ENCODE assay signal across 22 mouse cellular contexts in the genomic region with DNA sequence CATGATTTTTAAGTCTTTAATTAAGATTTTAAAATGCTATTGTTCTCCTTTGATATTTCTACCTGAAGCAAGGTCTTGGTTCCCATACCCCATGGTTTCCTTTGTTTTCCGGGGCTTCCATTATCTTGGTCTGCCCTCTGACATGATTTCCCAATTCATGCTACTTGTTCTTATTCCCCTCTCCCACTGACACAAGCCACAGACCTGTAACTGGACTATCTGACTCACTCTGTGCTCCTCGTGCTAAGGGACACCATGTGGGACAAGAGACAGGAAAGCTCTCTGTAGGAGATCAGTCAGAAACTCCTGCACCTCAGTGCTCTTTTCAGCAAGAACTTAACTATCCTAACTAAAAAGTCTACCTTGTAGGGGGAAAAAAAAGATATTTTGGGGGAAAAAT. TPM values are rescaled to one million over a fixed set of nuclear protein-coding genes. Genes with fewer than 3 reads are reported as not detected.
DNase-seq lines count a peak whose midpoint lies in the region; ATAC-seq and TF ChIP-seq lines count a peak whose summit lies in the region.
"Had no signal": no experiment of that assay in that cellular context is flagged by ENCODE, and none has a peak within 500 bp of the region (broad histone marks: within the 10 kb centered on the region; RNA-seq: fewer than 3 reads in every experiment).

No protein-coding gene starts in this region.

- TF ChIP-seq CTCF in C2C12 (IDR thresholded peaks at IDR 0.05; ENCODE audit: control insufficient read depth, insufficient read depth, insufficient read length), result no peak

- no peaks in the 10 kb centered on the region for H3K36me3 ChIP-seq in kidney, embryonic 16.5 days (ENCODE audit: insufficient read depth, low read length)
- H3K36me3 ChIP-seq in C2C12 (ENCODE audit: control insufficient read depth, insufficient read depth) (no peaks in the 10 kb centered on the region), myocyte (ENCODE audit: control insufficient read depth, insufficient read depth) (no peaks in the 10 kb centered on the region)
- H3K36me3 ChIP-seq: embryonic facial prominence, embryonic 13.5 days; forebrain, embryonic 10.5 days; G1E; heart, embryonic 12.5 days; hindbrain, embryonic 12.5 days had no signal

- no peak for TF ChIP-seq POLR2A in myocyte (IDR thresholded peaks at IDR 0.05; ENCODE audit: insufficient read length, low read depth)

- peaks cover 31% of the 10 kb centered on the region for H3K4me1 ChIP-seq in kidney, embryonic 16.5 days (ENCODE audit: insufficient read depth, low read length)

- ATAC-seq in kidney, embryonic 16.5 days (ENCODE audit: low FRiP score, low TSS enrichment), result no peak
- ATAC-seq: CD4-positive, CD25-positive, alpha-beta regulatory T cell, adult 4 months; forebrain, embryonic 14.5 days; inflammation-experienced regulatory T-cells, adult 6 months; intestine, postnatal 0 days had no signal

- 68% methylated on average over 2 of the region's 2 CpGs for WGBS in kidney, embryonic 16.5 days

- H3K27ac ChIP-seq in kidney, embryonic 16.5 days (ENCODE audit: low read length), result peak overlapping the region; percentile 60; the same call in 1 of the 2 replicates
- H3K27ac ChIP-seq: embryonic facial prominence, embryonic 13.5 days; forebrain, embryonic 10.5 days; heart, adult 2 months; hindbrain, embryonic 12.5 days had no signal

- peaks cover 2% of the 10 kb centered on the region; the same call in 1 of the 2 replicates for H3K9me3 ChIP-seq in kidney, embryonic 16.5 days (ENCODE audit: low read length)
- H3K9me3 ChIP-seq: embryonic facial prominence, embryonic 13.5 days; forebrain, embryonic 10.5 days; G1E; heart, embryonic 12.5 days had no signal

- H3K4me2 ChIP-seq in kidney, embryonic 16.5 days (replicated peaks; ENCODE audit: low read depth, low read length), result no peak overlapping the region
- peak overlapping the region; percentile 92 for H3K4me2 ChIP-seq in myocyte (ENCODE audit: low read depth)
- H3K4me2 ChIP-seq: embryonic facial prominence, embryonic 13.5 days; heart, embryonic 12.5 days; hindbrain, embryonic 12.5 days had no signal

- no peaks in the 10 kb centered on the region for H3K79me2 ChIP-seq in C2C12 (ENCODE audit: control insufficient read depth, insufficient read depth)
- H3K79me2 ChIP-seq in myocyte (ENCODE audit: control insufficient read depth, insufficient read depth), result no peaks in the 10 kb centered on the region

- H3K27me3 ChIP-seq in kidney, embryonic 16.5 days (ENCODE audit: insufficient read depth, low read length), result no peaks in the 10 kb centered on the region
- H3K27me3 ChIP-seq in C2C12 (ENCODE audit: control insufficient read depth, insufficient read depth, insufficient read length) (no peaks in the 10 kb centered on the region), myocyte (ENCODE audit: control insufficient read depth, insufficient read depth, insufficient read length) (no peaks in the 10 kb centered on the region)
- H3K27me3 ChIP-seq: embryonic facial prominence, embryonic 13.5 days; heart, embryonic 12.5 days; hindbrain, embryonic 12.5 days had no signal

- no peak overlapping the region for H3ac ChIP-seq in C2C12 (ENCODE audit: control insufficient read depth, insufficient read length, low read depth)
- no peak overlapping the region for H3ac ChIP-seq in myocyte (ENCODE audit: control insufficient read depth, insufficient read length)

- H3K4me3 ChIP-seq in kidney, embryonic 16.5 days (ENCODE audit: low read length), result no peak overlapping the region
- H3K4me3 ChIP-seq in C2C12 (ENCODE audit: insufficient read depth, poor library complexity, severe bottlenecking) (no peak overlapping the region), myocyte (no peak overlapping the region)
- H3K4me3 ChIP-seq: embryonic facial prominence, embryonic 13.5 days; forebrain, embryonic 10.5 days; heart, adult 2 months; heart, embryonic 12.5 days; hindbrain, embryonic 12.5 days had no signal

- no peak for DNase-seq in kidney, postnatal 36 days
- peak; percentile 67 for DNase-seq in 3T3-L1 (ENCODE audit: low read depth, low spot score)
- DNase-seq in urinary bladder, postnatal 10 days (ENCODE audit: low spot score), result no peak
- no peak for DNase-seq in thymus, postnatal 14 days
- DNase-seq: cerebellum, adult 11-12 months; cerebellum, adult 9-11 months; cerebellum, postnatal 36 days; gastrocnemius, postnatal 36 days; heart, adult 2 months; heart, postnatal 36 days had no signal

- H3K9ac ChIP-seq in kidney, embryonic 16.5 days (replicated peaks; ENCODE audit: low read length), result no peak overlapping the region
- H3K9ac ChIP-seq: embryonic facial prominence, embryonic 13.5 days; heart, embryonic 12.5 days; hindbrain, embryonic 12.5 days had no signal

- no peaks in the 10 kb centered on the region for H3K79me3 ChIP-seq in C2C12 (ENCODE audit: low read depth)

TF ChIP-seq in C2C12, 6 proteins besides CTCF, POLR2A, EP300 and RAD21:
- TF ChIP-seq MYOD1 (IDR thresholded peaks at IDR 0.05; ENCODE audit: control insufficient read depth, insufficient read length, low read depth) (no peak), MYOG (IDR thresholded peaks at IDR 0.05; ENCODE audit: control insufficient read depth, extremely low read depth, insufficient read length) (no peak), MAX (IDR thresholded peaks at IDR 0.05) (peak; percentile 95), CEBPB (IDR thresholded peaks at IDR 0.05; ENCODE audit: low read depth) (peak; percentile 84), USF1 (IDR thresholded peaks at IDR 0.05; ENCODE audit: low read depth) (no peak), FOSL1 (IDR thresholded peaks at IDR 0.05; ENCODE audit: insufficient read depth, low read length, poor library complexity, severe bottlenecking) (no peak)
TF ChIP-seq in C2C12: peak in this region for 2.

TF ChIP-seq in myocyte, 11 proteins besides CTCF, POLR2A, EP300 and RAD21:
- no peak for TF ChIP-seq USF1 (IDR thresholded peaks at IDR 0.05; ENCODE audit: low read depth)
- TF ChIP-seq REST (IDR thresholded peaks at IDR 0.05; ENCODE audit: insufficient read depth, insufficient read length), result no peak
- TF ChIP-seq TCF12 (IDR thresholded peaks at IDR 0.05; ENCODE audit: insufficient read depth, poor library complexity, severe bottlenecking), result no peak
- TF ChIP-seq CEBPB (IDR thresholded peaks at IDR 0.05; ENCODE audit: insufficient read depth, poor library complexity, severe bottlenecking), result 0 out of 2 replicates have a peak, but pooled peaks have one; percentile 25
- TF ChIP-seq MYOD1 (IDR thresholded peaks at IDR 0.05; ENCODE audit: control insufficient read depth in 1 of 3, insufficient read length in 2 of 3, low read depth in 2 of 3), result no peak
- TF ChIP-seq MYOG (IDR thresholded peaks at IDR 0.05; ENCODE audit: control insufficient read depth in 1 of 3, insufficient read depth in 1 of 3, insufficient read length in 2 of 3, low read depth in 2 of 3), result no peak

RNA-seq across cellular contexts. Expression of gene Gtdc1, which starts 50.1 kb away (rescaled TPM):
- 14.0 and 14.2 TPM in 2 replicates for polyA plus RNA-seq in kidney, embryonic 16.5 days (2015; fragmentation: Nextera tagmentation; extraction: Ambion mirVana)
- polyA plus RNA-seq in C2C12 (2012; fragmentation: generic; extraction: Trizol), result 3.6 TPM
- 4.9 TPM for polyA plus RNA-seq in myocyte (2012; fragmentation: generic; extraction: Trizol)
